Mouse (Mus musculus) thymus, adult 2 months (tissue): Measurements from ENCODE around the gene Mmp7.

ENCODE experiments used
- CTCF ChIP-seq: fragments of 200-500 bp; IDR thresholded peaks from 2 replicates; pipeline ENCODE4 v1.5.1; 2012; ENCODE audit warnings: mild to moderate bottlenecking, control low read depth, low read length, moderate library complexity, borderline replicate concordance; ENCODE audit not compliant: control insufficient read depth, poor library complexity, insufficient read depth; ENCODE audit errors: extremely low read depth
- POLR2A ChIP-seq: fragments of 200-500 bp; IDR thresholded peaks from 2 replicates; pipeline ENCODE4 v1.6.1; 2012; ENCODE audit warnings: mild to moderate bottlenecking, low read length, control low read depth, moderate library complexity; ENCODE audit not compliant: control insufficient read depth, poor library complexity, insufficient read depth; ENCODE audit errors: extremely low read depth

- no peak for TF ChIP-seq POLR2A
- TF ChIP-seq CTCF, result no peak
Measured at GRCm38 (mm10) chr9:7693961-7694360, 2.1 kb downstream of the Mmp7 start.
